Mouse (Mus musculus) lung, postnatal 0 days (tissue): ENCODE results near the gene Fbxo9. TPM values are rescaled to one million over a fixed set of nuclear protein-coding genes. Genes with fewer than 3 reads are reported as not detected.

ENCODE experiments used
- ATAC-seq: fragments of 200-750 bp; cut with Nextera tagmentation; 2 replicates; pipeline ENCODE4 v1.8.0; 2017; ENCODE audit warnings: moderate library complexity
- DNase-seq: peaks from one replicate; pipeline ENCODE4 v3.0.0-alpha.2; 2016; ENCODE audit warnings: low spot score
- H3K27ac ChIP-seq: fragments of 300-500 bp; sonication (generic); 2 replicates; pipeline ENCODE4 v1.5.1; 2014; ENCODE audit warnings: antibody characterized with exemption, mild to moderate bottlenecking, low read length, mixed read lengths
- H3K27me3 ChIP-seq: fragments of 300-500 bp; sonication (generic); replicated peaks from 2 replicates; pipeline ENCODE4 v1.6.1; 2014; ENCODE audit warnings: low read length, mixed read lengths; ENCODE audit not compliant: insufficient read depth
- H3K36me3 ChIP-seq: fragments of 300-500 bp; sonication (generic); 2 replicates; pipeline ENCODE4 v1.6.1; 2014; ENCODE audit warnings: low read length, mixed read lengths; ENCODE audit not compliant: insufficient read depth
- H3K4me1 ChIP-seq: fragments of 300-500 bp; sonication (generic); 2 replicates; pipeline ENCODE4 v1.6.1; 2014; ENCODE audit warnings: antibody characterized with exemption, low read depth, low read length, mixed read lengths; ENCODE audit not compliant: insufficient read depth
- H3K4me2 ChIP-seq: fragments of 300-500 bp; sonication (generic); replicated peaks from 2 replicates; pipeline ENCODE4 v1.6.1; 2014; ENCODE audit warnings: low read depth, mild to moderate bottlenecking, low read length, moderate library complexity, mixed read lengths
- H3K4me3 ChIP-seq: fragments of 300-500 bp; sonication (generic); 2 replicates; pipeline ENCODE4 v1.5.1; 2014; ENCODE audit warnings: low read depth, low read length
- H3K9ac ChIP-seq: fragments of 300-500 bp; sonication (generic); replicated peaks from 2 replicates; pipeline ENCODE4 v1.6.1; 2014; ENCODE audit warnings: low read depth, mild to moderate bottlenecking
- H3K9me3 ChIP-seq: fragments of 300-500 bp; sonication (generic); 2 replicates; pipeline ENCODE4 v1.6.1; 2016; ENCODE audit warnings: low read length, mixed read lengths
- CTCF ChIP-seq: IDR thresholded peaks from 2 replicates; pipeline ENCODE4 v1.5.1; 2016; ENCODE audit warnings: antibody characterized with exemption, mild to moderate bottlenecking
- EP300 ChIP-seq: IDR thresholded peaks from 2 replicates; pipeline ENCODE4 v1.6.1; 2016; ENCODE audit warnings: antibody characterized with exemption, mild to moderate bottlenecking, control low read depth
- WGBS: fragments of 180-500 bp; shearing (Covaris S2); extraction: QIAGEN DNeasy Blood & Tissue Kit; methylation state at CpG from one replicate; pipeline ENCODE4 v1.1.7; 2014; 5-methylcytosine and 5-hydroxymethylcytosine counted together
- polyA plus RNA-seq: library from polyadenylated mRNA; unstranded; fragments of >200 nt; fragmentation: Nextera tagmentation; extraction: Ambion mirVana; gene quantifications from 2 replicates; pipeline ENCODE4 v1.2.1, GENCODE M21; 2015

Fbxo9 gene
- polyA plus RNA-seq, 1 experiment from 2014 or later = 59.9 TPM

- WGBS = 95% methylated on average over 12 of the region's 12 CpGs
Observed at GRCm38 (mm10) chr9:78095686-78096085, 13.2 kb downstream of the Fbxo9 start.

GRCm38 (mm10) chr9:78090596-78090995 lies 18.3 kb downstream of the Fbxo9 start:
- Histone ChIP-seq H3K4me2 (no peak overlapping the region), H3K27me3 (no peaks in the 10 kb centered on the region), H3K4me1 (no peaks in the 10 kb centered on the region), H3K9ac (no peak overlapping the region), H3K27ac (no peak overlapping the region), H3K4me3 (no peak overlapping the region), H3K9me3 (no peaks in the 10 kb centered on the region), H3K36me3 (peaks cover 35% of the 10 kb centered on the region; the same call in 1 of the 2 replicates)
- 95% methylated on average over 3 of the region's 3 CpGs for WGBS
- ATAC-seq (no peak), DNase-seq (no peak)
- TF ChIP-seq EP300 (no peak), CTCF (no peak)

More at GRCm38 (mm10) chr9:78095686-78096085, 13.2 kb downstream of the Fbxo9 start:
- no peak overlapping the region for H3K27ac ChIP-seq
- H3K27me3 ChIP-seq = no peaks in the 10 kb centered on the region
- peaks cover 45% of the 10 kb centered on the region; the same call in 1 of the 2 replicates for H3K36me3 ChIP-seq
- no peaks in the 10 kb centered on the region for H3K9me3 ChIP-seq
- H3K4me1 ChIP-seq = no peaks in the 10 kb centered on the region
- H3K4me2 ChIP-seq = no peak overlapping the region
- H3K4me3 ChIP-seq = no peak overlapping the region
- H3K9ac ChIP-seq = no peak overlapping the region
- TF ChIP-seq CTCF (no peak), EP300 (no peak)
- DNase-seq (no peak), ATAC-seq (no peak)

- WGBS = 84% methylated on average over 1 of the region's 1 CpGs
- Histone ChIP-seq H3K27ac (no peak overlapping the region), H3K4me1 (no peaks in the 10 kb centered on the region), H3K9ac (no peak overlapping the region), H3K9me3 (no peaks in the 10 kb centered on the region), H3K27me3 (no peaks in the 10 kb centered on the region), H3K4me3 (no peak overlapping the region), H3K36me3 (peaks cover 35% of the 10 kb centered on the region), H3K4me2 (no peak overlapping the region)
- DNase-seq (no peak), ATAC-seq (no peak)
- TF ChIP-seq CTCF (no peak), EP300 (no peak)
Observed at GRCm38 (mm10) chr9:78089906-78090305, 19.0 kb downstream of the Fbxo9 start.

- no peak for DNase-seq
- Histone ChIP-seq H3K27ac (no peak overlapping the region), H3K4me2 (no peak overlapping the region), H3K27me3 (no peaks in the 10 kb centered on the region), H3K4me1 (no peaks in the 10 kb centered on the region), H3K9ac (no peak overlapping the region), H3K36me3 (peaks cover 41% of the 10 kb centered on the region), H3K4me3 (no peak overlapping the region), H3K9me3 (no peaks in the 10 kb centered on the region)
- TF ChIP-seq EP300 (no peak), CTCF (no peak)
- no peak for ATAC-seq
- WGBS = 76% methylated on average over 7 of the region's 7 CpGs
Observed at GRCm38 (mm10) chr9:78088971-78089370, 19.9 kb downstream of the Fbxo9 start.

- TF ChIP-seq CTCF (no peak), EP300 (no peak)
- Histone ChIP-seq H3K9me3 (no peaks in the 10 kb centered on the region), H3K27me3 (no peaks in the 10 kb centered on the region), H3K4me3 (no peak overlapping the region), H3K36me3 (peaks cover 42% of the 10 kb centered on the region), H3K4me2 (no peak overlapping the region), H3K9ac (no peak overlapping the region), H3K27ac (no peak overlapping the region), H3K4me1 (no peaks in the 10 kb centered on the region)
- WGBS = 69% methylated on average over 4 of the region's 4 CpGs
- DNase-seq = no peak
- ATAC-seq = no peak
Observed at GRCm38 (mm10) chr9:78088521-78088920, 20.3 kb downstream of the Fbxo9 start.

- Histone ChIP-seq H3K9me3 (no peaks in the 10 kb centered on the region), H3K27me3 (no peaks in the 10 kb centered on the region), H3K9ac (no peak overlapping the region), H3K4me3 (no peak overlapping the region), H3K27ac (no peak overlapping the region), H3K4me1 (no peaks in the 10 kb centered on the region), H3K36me3 (peaks cover 38% of the 10 kb centered on the region), H3K4me2 (no peak overlapping the region)
- WGBS = 90% methylated on average over 9 of the region's 9 CpGs
- no peak for DNase-seq
- no peak for ATAC-seq
- TF ChIP-seq CTCF = no peak
- TF ChIP-seq EP300 = no peak
Observed at GRCm38 (mm10) chr9:78087751-78088150, 21.1 kb downstream of the Fbxo9 start.

- Histone ChIP-seq H3K4me2 (no peak overlapping the region), H3K27me3 (no peaks in the 10 kb centered on the region), H3K4me3 (no peak overlapping the region), H3K4me1 (no peaks in the 10 kb centered on the region), H3K27ac (no peak overlapping the region), H3K9ac (no peak overlapping the region), H3K36me3 (peaks cover 45% of the 10 kb centered on the region), H3K9me3 (no peaks in the 10 kb centered on the region)
- 83% methylated on average over 14 of the region's 14 CpGs for WGBS
- no peak for TF ChIP-seq EP300
- TF ChIP-seq CTCF = no peak
- ATAC-seq (no peak), DNase-seq (no peak)
Observed at GRCm38 (mm10) chr9:78085722-78086287, 23.1 kb downstream of the Fbxo9 start.
